Mouse (Mus musculus) embryonic fibroblast, embryonic 13.5 days (primary cell): Measurements from ENCODE around the gene F2rl2. TPM values are rescaled to one million over a fixed set of nuclear protein-coding genes. Genes with fewer than 3 reads are reported as not detected.

Experiments
- H3K27ac ChIP-seq: 2 replicates; pipeline ENCODE4 v1.5.1; 2012; ENCODE audit warnings: low read length, control low read depth, inconsistent platforms; ENCODE audit not compliant: insufficient read depth
- H3K4me1 ChIP-seq: 2 replicates; pipeline ENCODE4 v1.6.1; 2011; ENCODE audit warnings: low read length; ENCODE audit not compliant: control insufficient read depth, insufficient read depth
- H3K4me3 ChIP-seq: 2 replicates; pipeline ENCODE4 v1.5.1; 2011; ENCODE audit warnings: mild to moderate bottlenecking, control low read depth, low read length; ENCODE audit not compliant: insufficient read depth
- CTCF ChIP-seq: IDR thresholded peaks from 2 replicates; pipeline ENCODE4 v1.5.1; 2011; ENCODE audit warnings: mild to moderate bottlenecking, control low read depth, low read length, moderate library complexity, borderline replicate concordance; ENCODE audit not compliant: insufficient read depth
- POLR2A ChIP-seq: IDR thresholded peaks from 2 replicates; pipeline ENCODE4 v1.6.1; 2011; ENCODE audit warnings: low read depth, mild to moderate bottlenecking, control low read depth, low read length, moderate library complexity
- polyA plus RNA-seq: library from polyadenylated mRNA; stranded (reverse); fragments of >200 nt; gene quantifications from 2 replicates; pipeline ENCODE4 v1.2.4, GENCODE M21; 2011; ENCODE audit warnings: low read depth; ENCODE audit not compliant: missing spikeins, insufficient read length

The F2rl2 gene
- polyA plus RNA-seq, 1 experiment, result not detected

DNA sequence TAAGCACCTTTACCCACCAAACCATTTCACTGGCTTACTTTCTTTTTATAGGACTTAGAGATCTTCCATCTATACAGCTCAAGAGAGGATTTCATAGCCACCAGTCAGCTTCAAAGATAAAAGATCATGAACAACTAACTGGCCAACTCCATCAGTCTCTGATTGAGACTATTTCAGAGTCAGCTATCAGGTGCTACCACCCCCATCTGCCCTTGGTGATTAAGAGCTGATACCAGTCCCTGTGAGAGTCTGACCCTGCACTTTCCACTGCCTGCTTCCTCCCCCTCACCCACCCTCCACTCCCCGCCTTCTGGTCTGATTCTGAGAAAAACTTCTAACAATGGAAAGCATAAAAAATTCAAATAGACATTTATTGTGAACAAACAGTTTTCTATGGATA lies 8.1 kb upstream of the F2rl2 start:
- H3K4me3 ChIP-seq, result no peak overlapping the region
- peaks cover 3% of the 10 kb centered on the region; the same call in 1 of the 2 replicates for H3K4me1 ChIP-seq
- TF ChIP-seq POLR2A (no peak), CTCF (no peak)
- no peak overlapping the region for H3K27ac ChIP-seq

DNA sequence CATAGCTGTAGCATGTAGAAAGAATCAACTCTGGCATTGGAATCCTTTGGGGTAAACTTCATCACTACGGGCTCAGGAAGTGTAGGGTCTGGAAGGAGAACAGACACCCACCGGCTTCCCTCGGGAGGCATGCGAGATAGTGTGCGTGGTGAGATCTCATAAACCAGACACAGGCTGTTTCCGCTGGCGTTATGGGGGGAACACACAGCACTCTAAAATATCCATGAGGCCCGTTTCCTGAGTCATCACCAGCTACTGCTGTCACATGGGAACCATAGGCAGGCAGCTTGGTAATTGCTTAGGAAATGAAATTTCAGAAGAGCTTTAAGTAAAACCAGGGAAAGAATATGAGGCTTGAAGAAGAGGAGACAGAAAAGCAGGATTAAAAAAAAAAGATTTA lies 4.5 kb upstream of the F2rl2 start:
- Histone ChIP-seq H3K4me3 (no peak overlapping the region), H3K27ac (no peak overlapping the region), H3K4me1 (no peaks in the 10 kb centered on the region)
- no peak for TF ChIP-seq CTCF
- TF ChIP-seq POLR2A, result no peak

DNA sequence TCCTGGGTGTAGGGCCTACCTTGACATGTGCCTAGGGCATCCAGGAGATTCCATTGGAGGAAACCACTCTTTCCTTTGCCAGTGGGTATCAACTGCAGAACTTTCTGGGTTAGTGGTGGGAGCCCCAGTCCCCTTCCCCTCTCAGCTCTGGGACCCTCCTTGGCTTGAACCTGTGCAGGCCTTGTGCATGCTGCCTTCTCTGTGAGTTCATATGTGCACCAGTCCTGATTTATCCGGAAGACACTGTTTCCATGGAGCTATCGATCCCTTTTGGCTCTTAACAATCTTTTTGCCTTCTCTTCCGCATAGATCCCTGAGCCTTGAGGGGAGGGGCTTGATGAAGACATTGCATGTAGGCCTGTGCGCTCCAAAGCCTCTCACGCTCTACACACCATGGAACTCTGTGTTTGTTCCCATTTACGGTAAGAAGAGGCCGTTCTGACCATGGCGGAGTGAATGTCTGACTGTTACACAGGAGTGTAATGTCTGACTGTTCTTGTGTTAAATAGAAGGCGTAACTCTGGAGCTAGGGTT lies 466 bp upstream of the F2rl2 start:
- Histone ChIP-seq H3K4me1 (peaks cover 4% of the 10 kb centered on the region; the same call in 1 of the 2 replicates), H3K4me3 (no peak overlapping the region), H3K27ac (no peak overlapping the region)
- TF ChIP-seq POLR2A, result no peak
- TF ChIP-seq CTCF, result no peak

DNA sequence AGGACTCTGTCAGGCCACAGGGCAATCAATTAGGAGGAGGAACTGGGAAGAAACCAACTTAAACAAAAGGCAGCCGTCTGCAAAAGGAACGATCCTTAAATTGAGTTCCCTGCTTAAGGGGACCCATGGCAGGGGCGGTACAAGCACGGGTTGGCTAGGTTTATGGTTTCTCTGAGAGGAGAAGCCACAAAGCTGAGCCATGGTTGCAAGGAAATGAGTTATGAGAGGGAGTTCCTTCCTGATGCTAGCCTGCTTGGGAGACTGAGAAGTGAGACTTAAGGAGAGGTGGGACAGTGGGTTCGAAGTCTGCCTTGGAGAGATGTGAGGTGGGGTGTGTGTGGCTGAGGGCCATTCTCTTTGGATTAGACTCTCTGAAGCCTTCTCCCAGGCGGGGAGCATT lies 1.2 kb downstream of the F2rl2 start:
- no peak for TF ChIP-seq POLR2A
- TF ChIP-seq CTCF, result no peak
- Histone ChIP-seq H3K4me1 (peaks cover 4% of the 10 kb centered on the region; the same call in 1 of the 2 replicates), H3K27ac (no peak overlapping the region), H3K4me3 (no peak overlapping the region)

DNA sequence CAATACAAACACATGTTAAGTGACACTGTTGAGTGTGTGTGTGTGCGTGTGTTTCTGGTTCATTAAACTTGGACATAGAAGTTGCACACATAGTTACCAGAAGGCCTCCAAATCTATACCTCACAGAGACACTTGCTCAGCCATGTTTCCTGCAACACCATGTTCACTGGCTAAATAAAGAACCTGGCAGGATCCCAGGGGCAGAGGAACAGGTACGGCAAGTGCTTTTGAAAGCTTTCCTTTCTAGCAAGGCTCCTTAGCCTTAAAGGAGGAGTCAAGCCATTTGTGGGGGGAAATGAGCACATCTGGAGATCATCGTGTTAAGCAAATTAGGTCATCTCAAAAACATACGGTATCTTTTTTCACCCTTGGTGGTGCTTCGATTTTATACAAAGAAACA lies 6.7 kb downstream of the F2rl2 start:
- TF ChIP-seq POLR2A (no peak), CTCF (no peak)
- no peak overlapping the region for H3K27ac ChIP-seq
- peaks cover 2% of the 10 kb centered on the region; the same call in 1 of the 2 replicates for H3K4me1 ChIP-seq
- no peak overlapping the region for H3K4me3 ChIP-seq

DNA sequence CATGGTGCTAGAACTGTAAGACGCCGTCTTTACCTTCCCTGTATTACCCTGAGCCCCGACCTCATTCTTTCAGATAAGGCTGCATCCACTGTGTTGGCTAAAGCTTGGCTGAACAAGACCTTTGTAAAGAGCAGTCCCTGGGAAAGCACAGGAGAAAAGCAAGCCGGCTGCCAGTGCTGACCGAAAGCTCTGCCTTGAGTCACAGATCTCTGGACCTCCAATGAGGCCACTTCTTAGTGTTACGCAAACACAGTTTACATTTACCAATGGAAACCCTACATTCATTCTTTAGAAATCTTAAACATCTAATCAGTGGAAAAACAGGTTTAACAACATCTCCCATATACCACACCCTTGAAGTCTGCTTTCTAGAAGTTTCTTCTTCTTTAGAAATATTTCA lies 8.9 kb downstream of the F2rl2 start:
- TF ChIP-seq POLR2A (no peak), CTCF (no peak)
- H3K4me3 ChIP-seq, result no peak overlapping the region
- no peaks in the 10 kb centered on the region for H3K4me1 ChIP-seq
- no peak overlapping the region for H3K27ac ChIP-seq

DNA sequence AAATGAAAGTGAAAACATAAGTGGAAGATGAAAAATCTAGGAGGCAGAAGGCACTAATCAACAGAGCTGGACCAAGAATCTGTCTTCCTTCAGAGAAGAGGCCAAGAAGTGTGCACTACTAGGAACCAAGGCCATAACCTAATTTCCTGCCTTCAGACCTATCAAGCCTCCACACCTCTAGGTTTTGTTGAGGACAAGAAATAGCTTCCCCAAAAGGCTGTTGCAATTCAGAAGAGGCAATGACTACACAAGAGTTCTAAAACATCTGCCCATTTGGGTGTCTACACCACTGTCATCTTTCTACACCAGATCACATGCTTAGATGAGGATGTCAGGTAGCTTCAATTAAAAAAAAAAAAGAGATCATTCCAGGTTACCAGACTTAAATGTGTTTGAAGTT lies 15.4 kb downstream of the F2rl2 start:
- TF ChIP-seq CTCF, result no peak
- TF ChIP-seq POLR2A, result no peak
- H3K4me3 ChIP-seq, result no peak overlapping the region
- no peak overlapping the region for H3K27ac ChIP-seq
- no peaks in the 10 kb centered on the region for H3K4me1 ChIP-seq

DNA sequence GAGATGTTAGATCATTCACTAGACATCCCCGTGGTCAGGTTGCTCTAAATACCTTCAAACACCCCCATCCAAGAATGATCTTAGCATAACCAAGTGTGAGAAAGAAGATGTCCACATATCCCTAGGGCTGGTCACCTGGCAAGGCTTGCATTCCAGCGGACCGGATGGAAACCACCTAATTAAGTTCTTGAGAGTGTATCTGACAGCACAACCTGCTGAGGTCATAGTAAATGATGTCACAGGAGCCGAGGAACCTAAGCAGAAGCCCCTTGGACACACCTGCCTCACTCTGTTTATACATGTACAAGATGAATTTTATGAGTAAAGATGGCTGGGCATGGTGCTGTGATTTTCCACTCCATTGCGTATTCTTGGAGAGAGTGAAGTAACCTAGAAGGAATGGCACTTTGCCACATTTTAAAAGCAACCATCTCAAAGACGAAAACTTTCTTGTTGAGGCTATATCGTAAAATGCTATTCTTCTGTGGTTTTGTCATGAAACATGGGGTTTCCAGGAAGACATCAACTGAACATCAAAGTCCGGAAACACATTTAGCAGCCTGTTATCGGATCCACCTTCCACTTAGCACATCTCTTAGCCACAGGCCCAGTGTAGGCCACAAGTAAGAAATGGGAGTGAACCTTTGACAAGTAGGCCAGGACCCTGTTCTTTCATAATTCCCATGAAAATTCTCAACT lies 16.1 kb downstream of the F2rl2 start:
- TF ChIP-seq POLR2A (no peak), CTCF (no peak)
- H3K4me1 ChIP-seq, result no peaks in the 10 kb centered on the region
- no peak overlapping the region for H3K4me3 ChIP-seq
- no peak overlapping the region for H3K27ac ChIP-seq

DNA sequence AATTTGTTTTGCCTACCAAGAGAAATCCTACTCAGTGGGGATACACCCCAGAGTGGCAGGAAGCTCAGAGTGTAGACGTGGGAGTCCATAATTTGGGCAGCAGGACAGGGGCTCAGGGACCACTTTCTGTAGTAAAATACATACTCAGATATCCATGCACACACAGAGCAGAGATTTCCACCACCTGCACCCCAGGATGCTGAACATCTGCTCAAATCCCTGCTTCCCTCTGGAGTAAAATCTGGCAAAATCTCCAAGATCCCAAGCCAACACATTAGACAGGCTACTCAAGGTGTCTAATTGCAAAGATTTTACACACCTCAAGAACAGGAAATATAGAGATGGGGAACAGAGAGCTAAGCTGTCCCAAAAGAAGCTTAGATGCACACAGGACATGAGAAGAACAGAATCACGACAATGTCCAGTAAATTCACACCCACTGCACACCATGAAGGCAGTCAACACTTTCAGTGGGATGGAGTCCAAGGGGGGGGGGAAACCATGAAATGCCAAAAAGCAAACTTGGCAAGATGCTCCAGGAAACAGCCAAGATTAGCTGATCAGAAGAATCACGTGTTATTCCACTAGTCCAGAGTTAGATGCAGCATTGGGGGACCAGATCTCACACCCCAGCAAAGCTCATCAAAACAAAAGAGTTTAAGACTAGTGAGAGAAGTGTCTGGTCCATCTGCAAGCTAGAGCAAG lies 17.8 kb downstream of the F2rl2 start:
- no peak overlapping the region for H3K4me3 ChIP-seq
- no peak for TF ChIP-seq POLR2A
- no peak for TF ChIP-seq CTCF
- H3K4me1 ChIP-seq, result peaks cover 3% of the 10 kb centered on the region
- no peak overlapping the region for H3K27ac ChIP-seq

DNA sequence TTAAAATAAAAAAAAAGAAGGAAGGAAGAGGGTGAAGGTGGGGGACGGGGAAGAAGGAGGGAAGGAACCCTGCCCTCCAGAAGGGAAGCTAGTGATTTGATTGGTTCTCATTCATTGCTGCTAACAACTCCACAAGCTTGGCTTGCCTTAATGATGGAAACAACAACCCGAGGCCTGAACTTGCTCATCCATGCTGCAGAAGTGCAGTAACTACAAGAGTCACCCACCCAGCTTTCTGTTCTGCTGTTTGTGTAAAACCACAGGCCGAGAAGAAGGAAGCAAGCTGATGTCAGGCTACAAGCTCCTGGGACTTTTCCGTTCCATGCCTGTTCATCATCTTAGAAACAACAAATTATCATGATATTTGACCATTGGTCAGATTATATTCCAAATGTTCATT lies 18.7 kb downstream of the F2rl2 start:
- H3K27ac ChIP-seq, result no peak overlapping the region
- no peak overlapping the region for H3K4me3 ChIP-seq
- peaks cover 5% of the 10 kb centered on the region for H3K4me1 ChIP-seq
- TF ChIP-seq CTCF (no peak), POLR2A (no peak)
